Mouse (Mus musculus): ENCODE data around the gene Runx2. TPM values are rescaled to one million over a fixed set of nuclear protein-coding genes. Genes with fewer than 3 reads are reported as not detected.

Gene Runx2
- total and polyA plus RNA-seq, 2 experiments from 2014 or later, result 0.59 to 1.8 TPM

GRCm38 (mm10) chr17:44456696-44457095 lies 357.9 kb downstream of the Runx2 start:
- TF ChIP-seq CTCF (IDR thresholded peaks at IDR 0.05), result no peak
- DNase-seq (ENCODE audit: low spot score) (no peak), ATAC-seq (ENCODE audit: low FRiP score) (no peak)
- Histone ChIP-seq H3K4me2 (ENCODE audit: low read depth, low read length, poor library complexity, severe bottlenecking) (no peak overlapping the region), H3K4me1 (ENCODE audit: insufficient read depth, low read length) (peaks cover 2% of the 10 kb centered on the region; the same call in 1 of the 2 replicates), H3K9me3 (ENCODE audit: low read length) (no peaks in the 10 kb centered on the region), H3K27ac (ENCODE audit: low read depth, low read length) (no peak overlapping the region), H3K4me3 (ENCODE audit: low read depth, low read length) (no peak overlapping the region), H3K36me3 (ENCODE audit: insufficient read depth, low read length) (no peaks in the 10 kb centered on the region), H3K9ac (replicated peaks; ENCODE audit: low read length, poor library complexity, severe bottlenecking) (no peak overlapping the region), H3K27me3 (ENCODE audit: insufficient read depth, low read length) (no peaks in the 10 kb centered on the region)
- 74% methylated on average over 3 of the region's 3 CpGs for WGBS

- ATAC-seq (ENCODE audit: low FRiP score) (peak; percentile 60; the same call in 1 of the 2 replicates), DNase-seq (ENCODE audit: low spot score) (peak; percentile 78)
- 28% methylated on average over 12 of the region's 12 CpGs for WGBS
- H3K27ac ChIP-seq (ENCODE audit: low read depth, low read length), result no peak overlapping the region
- H3K27me3 ChIP-seq (ENCODE audit: insufficient read depth, low read length), result no peaks in the 10 kb centered on the region
- no peaks in the 10 kb centered on the region for H3K9me3 ChIP-seq (ENCODE audit: low read length)
- peak; percentile 87 for TF ChIP-seq CTCF (IDR thresholded peaks at IDR 0.05)
- no peak overlapping the region for H3K4me3 ChIP-seq (ENCODE audit: low read depth, low read length)
- no peak overlapping the region for H3K9ac ChIP-seq (replicated peaks; ENCODE audit: low read length, poor library complexity, severe bottlenecking)
- peaks cover 2% of the 10 kb centered on the region; the same call in 1 of the 2 replicates for H3K4me1 ChIP-seq (ENCODE audit: insufficient read depth, low read length)
- no peaks in the 10 kb centered on the region for H3K36me3 ChIP-seq (ENCODE audit: insufficient read depth, low read length)
- no peak overlapping the region for H3K4me2 ChIP-seq (ENCODE audit: low read depth, low read length, poor library complexity, severe bottlenecking)
Measured at GRCm38 (mm10) chr17:44455681-44456600, 358.7 kb downstream of the Runx2 start.

- 88% methylated on average over 9 of the region's 9 CpGs for WGBS
- H3K9ac ChIP-seq (replicated peaks; ENCODE audit: low read length, poor library complexity, severe bottlenecking), result no peak overlapping the region
- no peak for DNase-seq (ENCODE audit: low spot score)
Measured at GRCm38 (mm10) chr17:44449915-44450471, 364.6 kb downstream of the Runx2 start.

More at GRCm38 (mm10) chr17:44449915-44450471, 364.6 kb downstream of the Runx2 start:
- H3K4me3 ChIP-seq (ENCODE audit: low read depth, low read length), result no peak overlapping the region
- no peak overlapping the region for H3K27ac ChIP-seq (ENCODE audit: low read depth, low read length)
- no peak for ATAC-seq (ENCODE audit: low FRiP score)
- TF ChIP-seq CTCF (IDR thresholded peaks at IDR 0.05), result no peak
- H3K9me3 ChIP-seq (ENCODE audit: low read length), result no peaks in the 10 kb centered on the region
- H3K36me3 ChIP-seq (ENCODE audit: insufficient read depth, low read length), result no peaks in the 10 kb centered on the region
- no peak overlapping the region for H3K4me2 ChIP-seq (ENCODE audit: low read depth, low read length, poor library complexity, severe bottlenecking)
- H3K27me3 ChIP-seq (ENCODE audit: insufficient read depth, low read length), result no peaks in the 10 kb centered on the region
- no peaks in the 10 kb centered on the region for H3K4me1 ChIP-seq (ENCODE audit: insufficient read depth, low read length)

Other genes with a start within 250 kb of the Runx2 start
- gene Supt3, start 37.6 kb downstream of the Runx2 start, total RNA-seq (2014; rRNA removed), result 4.4 and 5.7 TPM in 2 replicates
- 23.3 and 24.0 TPM in 2 replicates for gene Supt3, start 37.6 kb downstream of the Runx2 start, polyA plus RNA-seq (2015; fragmentation: Nextera tagmentation; extraction: Ambion mirVana)